Mouse (Mus musculus) stomach, embryonic 14.5 days (tissue): ENCODE data around the gene Prkce. TPM values are rescaled to one million over a fixed set of nuclear protein-coding genes. Genes with fewer than 3 reads are reported as not detected.

Source experiments
- ATAC-seq: fragments of 200-750 bp; cut with Nextera tagmentation; 2 replicates; pipeline ENCODE4 v1.8.0; 2017; ENCODE audit warnings: low read depth, moderate TSS enrichment; ENCODE audit not compliant: insufficient number of reproducible peaks, insufficient read depth, low FRiP score
- H3K27ac ChIP-seq: fragments of 300-500 bp; sonication (generic); 2 replicates; pipeline ENCODE4 v1.5.1; 2014; ENCODE audit warnings: mild to moderate bottlenecking, low read length, moderate library complexity, mixed read lengths
- H3K27me3 ChIP-seq: fragments of 300-500 bp; sonication (generic); 2 replicates; pipeline ENCODE4 v1.6.1; 2014; ENCODE audit warnings: low read length, control low read depth, mixed read lengths; ENCODE audit not compliant: control insufficient read depth, insufficient read depth
- H3K36me3 ChIP-seq: fragments of 300-500 bp; sonication (generic); 2 replicates; pipeline ENCODE4 v1.6.1; 2014; ENCODE audit warnings: mild to moderate bottlenecking, control low read depth, low read length, moderate library complexity, mixed read lengths; ENCODE audit not compliant: control insufficient read depth, insufficient read depth
- H3K4me1 ChIP-seq: fragments of 300-500 bp; sonication (generic); 2 replicates; pipeline ENCODE4 v1.6.1; 2014; ENCODE audit warnings: low read length, control low read depth, mixed read lengths; ENCODE audit not compliant: control insufficient read depth, insufficient read depth
- H3K4me2 ChIP-seq: fragments of 300-500 bp; sonication (generic); replicated peaks from 2 replicates; pipeline ENCODE4 v1.6.1; 2014; ENCODE audit warnings: low read depth, low read length, control low read depth
- H3K4me3 ChIP-seq: fragments of 300-500 bp; sonication (generic); 2 replicates; pipeline ENCODE4 v1.5.1; 2014; ENCODE audit warnings: low read depth, low read length, control low read depth
- H3K9ac ChIP-seq: fragments of 300-500 bp; sonication (generic); replicated peaks from 2 replicates; pipeline ENCODE4 v1.6.1; 2014; ENCODE audit warnings: low read depth, mild to moderate bottlenecking, control low read depth, low read length, moderate library complexity, mixed read lengths
- H3K9me3 ChIP-seq: fragments of 300-500 bp; sonication (generic); 2 replicates; pipeline ENCODE4 v1.6.1; 2016; ENCODE audit warnings: low read depth, low read length, control low read depth; ENCODE audit not compliant: control insufficient read depth
- WGBS: fragments of 180-500 bp; shearing (Covaris S2); extraction: QIAGEN DNeasy Blood & Tissue Kit; methylation state at CpG from one replicate; pipeline ENCODE4 v1.1.7; 2014; 5-methylcytosine and 5-hydroxymethylcytosine counted together
- polyA plus RNA-seq: library from polyadenylated mRNA; unstranded; fragments of >200 nt; fragmentation: Nextera tagmentation; extraction: Ambion mirVana; gene quantifications from 2 replicates; pipeline ENCODE4 v1.2.1, GENCODE M21; 2014

The Prkce gene
- polyA plus RNA-seq, 1 experiment from 2014 or later: 7.3 TPM

DNA sequence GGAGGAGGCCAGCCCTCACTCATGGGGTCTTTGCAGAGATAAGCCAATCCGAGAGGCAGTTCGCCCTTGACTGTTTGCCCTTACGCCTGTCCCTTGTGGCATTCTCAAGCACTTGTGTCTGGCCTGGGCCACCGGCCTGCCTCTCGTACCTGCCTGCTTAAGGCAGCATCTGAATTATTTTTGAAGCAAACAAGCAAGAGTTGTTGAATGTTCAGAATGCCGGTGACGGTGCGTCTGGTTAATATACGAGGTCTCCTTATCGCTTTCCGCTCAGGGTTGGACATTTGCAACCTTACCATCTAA lies 365.9 kb downstream of the Prkce start:
- no peak overlapping the region for H3K9ac ChIP-seq
- no peak for ATAC-seq
- no peaks in the 10 kb centered on the region for H3K36me3 ChIP-seq
- H3K9me3 ChIP-seq: no peaks in the 10 kb centered on the region
- no peak overlapping the region for H3K4me3 ChIP-seq
- H3K27ac ChIP-seq: no peak overlapping the region
- H3K4me1 ChIP-seq: peaks cover 4% of the 10 kb centered on the region; the same call in 1 of the 2 replicates
- H3K27me3 ChIP-seq: no peaks in the 10 kb centered on the region
- WGBS: 68% methylated on average over 11 of the region's 11 CpGs
- H3K4me2 ChIP-seq: no peak overlapping the region

DNA sequence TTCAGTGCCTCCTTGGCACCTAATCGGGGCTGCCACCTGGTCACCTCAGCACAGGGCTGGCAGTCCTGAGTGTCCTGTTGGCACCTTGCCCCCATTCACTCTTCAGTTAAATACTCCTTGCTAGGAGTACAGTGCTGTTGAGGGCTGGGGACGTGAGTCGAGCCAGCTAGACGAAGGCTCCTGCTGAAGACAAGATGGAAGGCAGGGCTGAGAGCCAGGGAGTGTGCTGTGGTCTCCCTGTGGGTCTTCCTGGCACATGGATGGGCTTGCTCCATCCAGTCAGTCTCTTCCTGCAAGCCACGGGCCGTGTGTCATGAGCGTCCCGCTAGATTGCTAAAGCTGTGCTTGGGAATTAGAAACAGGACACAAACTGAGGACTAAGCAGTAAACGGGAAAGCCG lies 367.5 kb downstream of the Prkce start:
- ATAC-seq: no peak; the same call in 1 of the 2 replicates
- no peaks in the 10 kb centered on the region for H3K27me3 ChIP-seq
- 79% methylated on average over 10 of the region's 10 CpGs for WGBS

DNA sequence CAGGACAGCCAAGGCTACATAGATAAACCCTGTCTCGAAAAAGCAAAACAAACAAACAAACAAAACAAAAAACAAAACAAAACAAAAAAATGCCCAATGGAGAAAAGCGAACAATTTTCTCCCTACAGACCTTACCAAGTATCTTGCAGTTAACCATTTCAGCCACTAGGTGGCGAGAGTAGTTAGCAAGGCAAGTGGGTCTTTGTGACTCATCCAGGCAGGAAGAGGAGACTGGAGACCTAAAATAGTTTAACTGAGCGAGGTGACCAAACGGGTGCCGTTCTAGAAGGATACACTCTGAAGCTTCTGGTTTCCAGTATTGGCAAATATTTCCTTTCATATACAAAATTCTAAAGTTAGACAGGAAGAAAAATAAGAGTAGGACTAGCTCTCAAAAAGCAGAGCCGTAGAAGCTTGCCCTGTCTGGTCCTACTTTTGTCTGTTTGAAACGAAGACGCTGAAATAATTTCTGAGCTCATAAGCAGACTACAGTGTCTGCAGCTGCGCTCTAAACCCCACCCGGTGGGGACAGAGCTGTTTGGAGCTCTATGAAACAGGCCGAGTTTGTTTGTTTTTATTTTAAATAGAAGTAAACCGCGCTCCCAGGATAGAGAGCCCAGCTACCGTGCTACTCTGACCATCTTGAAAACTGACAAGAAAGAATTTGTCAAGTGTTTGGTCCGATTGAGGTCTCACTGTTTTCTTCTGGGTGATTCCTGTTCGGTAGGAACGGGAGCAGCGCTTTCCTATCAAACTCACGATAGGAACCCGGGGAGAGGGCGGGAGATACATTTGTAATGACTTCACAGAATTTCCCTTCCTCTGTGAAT lies 368.5 kb downstream of the Prkce start:
- peak overlapping the region; percentile 48; the same call in 1 of the 2 replicates for H3K27ac ChIP-seq
- H3K4me2 ChIP-seq: peak overlapping the region; percentile 55
- H3K4me1 ChIP-seq: peaks cover 4% of the 10 kb centered on the region; the same call in 1 of the 2 replicates
- peak; percentile 35; the same call in 1 of the 2 replicates for ATAC-seq
- H3K27me3 ChIP-seq: no peaks in the 10 kb centered on the region
- H3K4me3 ChIP-seq: peak overlapping the region; percentile 23
- 16% methylated on average over 22 of the region's 22 CpGs for WGBS
- 0 out of 2 replicates have a peak overlapping the region, but pooled peaks have one; percentile 10 for H3K9ac ChIP-seq
- no peaks in the 10 kb centered on the region for H3K9me3 ChIP-seq
- H3K36me3 ChIP-seq: no peaks in the 10 kb centered on the region

More for the DNA sequence above, 367.5 kb downstream of the Prkce start:
- H3K9me3 ChIP-seq: no peaks in the 10 kb centered on the region
- no peaks in the 10 kb centered on the region for H3K36me3 ChIP-seq
- H3K4me2 ChIP-seq: no peak overlapping the region
- H3K4me3 ChIP-seq: no peak overlapping the region
- peaks cover 4% of the 10 kb centered on the region; the same call in 1 of the 2 replicates for H3K4me1 ChIP-seq
- H3K27ac ChIP-seq: no peak overlapping the region
- no peak overlapping the region for H3K9ac ChIP-seq

DNA sequence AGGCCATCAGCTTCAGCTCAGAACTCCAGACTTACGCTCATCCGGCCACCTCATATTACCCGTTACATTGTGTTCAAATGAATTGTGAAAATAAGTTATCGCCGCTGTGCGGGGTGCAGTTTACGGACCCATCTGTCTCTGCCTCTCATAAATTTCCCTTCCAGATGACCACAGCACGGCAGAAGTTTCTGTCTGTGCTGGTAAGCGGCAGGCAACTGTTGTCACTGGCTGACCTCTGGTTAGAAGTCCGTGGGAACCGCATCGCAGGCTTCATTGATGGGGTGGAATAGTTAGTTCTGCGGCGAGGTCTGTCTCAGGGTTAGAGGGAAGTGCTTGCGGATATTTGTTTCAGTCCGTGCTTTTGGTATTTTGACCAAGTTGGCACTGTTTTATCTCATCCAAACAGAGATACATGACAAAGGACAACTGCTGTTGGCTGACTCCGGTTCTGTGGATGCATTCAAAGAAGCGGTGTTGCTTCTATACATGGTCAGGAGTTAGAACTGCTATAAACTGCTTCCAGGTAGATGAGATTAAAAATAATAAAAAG lies 372.4 kb downstream of the Prkce start:
- H3K27ac ChIP-seq: no peak overlapping the region
- no peaks in the 10 kb centered on the region for H3K36me3 ChIP-seq
- no peaks in the 10 kb centered on the region for H3K4me1 ChIP-seq
- H3K27me3 ChIP-seq: no peaks in the 10 kb centered on the region
- no peak overlapping the region for H3K4me2 ChIP-seq
- H3K9me3 ChIP-seq: no peaks in the 10 kb centered on the region
- ATAC-seq: no peak
- no peak overlapping the region for H3K9ac ChIP-seq
- H3K4me3 ChIP-seq: no peak overlapping the region
- whole genome bisulfite sequencing: 78% methylated on average over 18 of the region's 18 CpGs

DNA sequence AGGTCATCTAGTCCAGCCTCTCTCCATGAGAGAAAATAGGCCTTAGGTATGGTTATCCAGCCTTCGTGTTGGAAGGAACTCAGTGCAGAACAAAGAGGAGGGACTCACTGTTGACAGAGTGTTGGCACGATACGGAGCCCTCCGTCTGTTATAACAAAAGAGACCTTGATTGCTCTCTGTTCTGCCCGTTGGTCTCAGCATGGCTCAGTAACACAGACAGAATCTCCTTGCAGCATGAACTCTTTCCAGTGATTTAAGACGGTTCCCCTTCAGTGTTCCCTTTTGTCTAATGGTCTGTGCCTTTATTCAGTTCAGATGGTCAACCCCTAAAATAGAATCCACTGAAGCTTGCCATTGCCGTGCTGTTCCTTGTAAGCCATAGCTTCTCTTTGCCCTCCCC lies 378.9 kb downstream of the Prkce start:
- 71% methylated on average over 7 of the region's 7 CpGs for WGBS
- no peak overlapping the region for H3K9ac ChIP-seq
- H3K27ac ChIP-seq: no peak overlapping the region
- no peak overlapping the region for H3K4me2 ChIP-seq
- H3K36me3 ChIP-seq: no peaks in the 10 kb centered on the region
- H3K27me3 ChIP-seq: no peaks in the 10 kb centered on the region
- H3K4me1 ChIP-seq: no peaks in the 10 kb centered on the region
- no peak for ATAC-seq
- H3K4me3 ChIP-seq: no peak overlapping the region
- no peaks in the 10 kb centered on the region for H3K9me3 ChIP-seq

DNA sequence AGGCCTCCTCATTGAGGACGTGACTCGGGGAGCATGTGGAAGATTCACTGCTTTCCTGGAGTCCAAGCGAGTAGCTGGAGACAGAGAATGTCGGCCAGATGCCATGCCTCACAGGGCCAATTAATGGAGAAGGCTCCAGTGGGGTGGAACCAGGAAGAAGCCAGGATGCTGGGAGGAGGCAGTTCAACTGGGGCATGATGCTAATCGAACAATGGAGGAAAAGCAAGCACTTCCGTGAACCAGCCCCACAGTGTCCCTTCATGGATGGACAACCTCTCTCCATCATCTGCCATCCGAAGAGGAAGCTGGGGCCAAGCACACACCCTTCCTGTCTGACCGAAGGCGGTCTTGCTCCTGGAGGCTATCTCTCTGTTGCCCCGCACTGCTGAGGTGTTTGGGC lies 381.5 kb downstream of the Prkce start:
- Histone ChIP-seq H3K9ac (no peak overlapping the region), H3K9me3 (no peaks in the 10 kb centered on the region), H3K36me3 (no peaks in the 10 kb centered on the region), H3K27ac (no peak overlapping the region), H3K4me3 (no peak overlapping the region), H3K4me1 (no peaks in the 10 kb centered on the region), H3K4me2 (no peak overlapping the region), H3K27me3 (no peaks in the 10 kb centered on the region)
- WGBS: 87% methylated on average over 10 of the region's 10 CpGs
- no peak for ATAC-seq

DNA sequence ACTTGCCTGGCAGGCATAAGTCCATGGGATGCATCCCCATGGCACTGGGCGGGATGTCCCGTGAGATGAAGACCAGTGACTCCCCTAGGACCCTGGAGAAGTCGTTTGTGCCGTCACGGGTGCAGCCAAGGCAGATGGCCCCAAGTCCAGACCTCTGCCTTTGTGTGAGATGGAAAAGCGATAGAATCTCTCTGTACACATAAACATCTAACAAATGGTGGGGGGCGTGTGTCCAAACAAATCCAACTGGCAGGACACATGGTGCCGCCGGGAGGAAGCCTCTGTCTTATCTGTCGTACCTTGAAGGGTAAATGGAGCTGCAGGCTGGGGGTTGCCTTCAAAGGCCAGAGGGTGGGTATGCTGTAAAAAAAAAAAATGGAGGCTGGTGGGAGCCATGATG lies 384.0 kb downstream of the Prkce start:
- 67% methylated on average over 10 of the region's 10 CpGs for WGBS
- H3K9me3 ChIP-seq: no peaks in the 10 kb centered on the region
- H3K4me3 ChIP-seq: no peak overlapping the region
- ATAC-seq: no peak
- no peaks in the 10 kb centered on the region for H3K36me3 ChIP-seq
- H3K27ac ChIP-seq: no peak overlapping the region
- no peaks in the 10 kb centered on the region for H3K4me1 ChIP-seq
- H3K9ac ChIP-seq: no peak overlapping the region
- H3K4me2 ChIP-seq: no peak overlapping the region
- H3K27me3 ChIP-seq: no peaks in the 10 kb centered on the region

DNA sequence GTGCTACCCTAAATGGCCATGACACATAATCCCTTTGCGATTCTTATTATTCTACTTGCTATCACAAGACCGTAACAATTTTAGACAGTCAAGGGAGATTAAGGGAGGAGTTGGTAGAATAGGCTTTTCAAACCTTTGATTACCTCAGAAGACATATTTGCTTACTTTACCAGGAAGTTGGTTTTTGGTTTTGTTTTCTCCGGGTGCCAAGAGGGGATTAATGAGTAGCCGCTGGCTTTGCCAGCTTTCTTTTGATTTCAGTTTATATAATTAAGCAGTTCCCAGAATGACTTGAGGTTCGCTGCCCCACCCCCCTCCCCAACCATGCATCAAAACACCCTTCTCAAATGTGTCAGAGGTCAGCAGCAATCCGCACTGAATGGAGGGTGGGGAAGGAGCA lies 384.4 kb downstream of the Prkce start:
- H3K4me3 ChIP-seq: no peak overlapping the region
- H3K9ac ChIP-seq: no peak overlapping the region
- H3K36me3 ChIP-seq: no peaks in the 10 kb centered on the region
- H3K27me3 ChIP-seq: no peaks in the 10 kb centered on the region
- no peaks in the 10 kb centered on the region for H3K4me1 ChIP-seq
- no peak overlapping the region for H3K4me2 ChIP-seq
- WGBS: 55% methylated on average over 6 of the region's 6 CpGs
- no peaks in the 10 kb centered on the region for H3K9me3 ChIP-seq
- no peak for ATAC-seq
- H3K27ac ChIP-seq: no peak overlapping the region
